Mouse (Mus musculus): ENCODE measurements at regions not wholly inside any gene's neighbourhood (a gene's known extent, or its start where the extent isn't known, plus 50 kb on each side); places are given as distances from the start of the nearest gene placed in this dataset.

- Histone ChIP-seq H3K4me1 (ENCODE audit: control insufficient read depth, insufficient read depth, low read length) (no peaks in the 10 kb centered on the region), H3K4me3 (replicated peaks; ENCODE audit: insufficient read depth, low read depth, low read length) (no peak overlapping the region), H3K27me3 (ENCODE audit: control insufficient read depth, insufficient read depth, low read length) (no peaks in the 10 kb centered on the region), H3K27ac (ENCODE audit: insufficient read depth, low read length) (no peak overlapping the region)
- WGBS, result 47% methylated on average over 1 of the region's 1 CpGs
- no peak for DNase-seq
- TF ChIP-seq CTCF (IDR thresholded peaks at IDR 0.05; ENCODE audit: borderline replicate concordance, insufficient read depth, low read depth, low read length), result no peak
- TF ChIP-seq POLR2A (IDR thresholded peaks at IDR 0.05; ENCODE audit: borderline replicate concordance, insufficient read depth, low read length), result no peak
Observed at GRCm38 (mm10) chr13:64594376-64594775, 96.8 kb upstream of the Fam240b start.

- Histone ChIP-seq H3K4me1 (ENCODE audit: control insufficient read depth, insufficient read depth, low read length) (no peaks in the 10 kb centered on the region), H3K27me3 (ENCODE audit: control insufficient read depth, insufficient read depth, low read length) (no peaks in the 10 kb centered on the region), H3K27ac (ENCODE audit: insufficient read depth, low read length) (no peak overlapping the region), H3K4me3 (replicated peaks; ENCODE audit: insufficient read depth, low read depth, low read length) (no peak overlapping the region)
- DNase-seq, result peak in 1 of 2 experiments; percentile 2
- TF ChIP-seq POLR2A (IDR thresholded peaks at IDR 0.05; ENCODE audit: borderline replicate concordance, insufficient read depth, low read length) (no peak), CTCF (IDR thresholded peaks at IDR 0.05; ENCODE audit: borderline replicate concordance, insufficient read depth, low read depth, low read length) (peak; percentile 40; the same call in 1 of the 2 replicates)
- 55% methylated on average over 2 of the region's 2 CpGs for WGBS
Observed at GRCm38 (mm10) chr13:64573711-64574110, 76.1 kb upstream of the Fam240b start.

- H3K4me1 ChIP-seq (ENCODE audit: control insufficient read depth, insufficient read depth, low read length), result no peaks in the 10 kb centered on the region
- no peak overlapping the region for H3K4me3 ChIP-seq (replicated peaks; ENCODE audit: insufficient read depth, low read depth, low read length)
- WGBS, result 71% methylated on average over 6 of the region's 6 CpGs
- DNase-seq, result no peak
- no peaks in the 10 kb centered on the region for H3K27me3 ChIP-seq (ENCODE audit: control insufficient read depth, insufficient read depth, low read length)
- no peak overlapping the region for H3K27ac ChIP-seq (ENCODE audit: insufficient read depth, low read length)
- TF ChIP-seq POLR2A (IDR thresholded peaks at IDR 0.05; ENCODE audit: borderline replicate concordance, insufficient read depth, low read length), result no peak
- no peak for TF ChIP-seq CTCF (IDR thresholded peaks at IDR 0.05; ENCODE audit: borderline replicate concordance, insufficient read depth, low read depth, low read length)
Observed at GRCm38 (mm10) chr13:64568876-64569275, 71.3 kb upstream of the Fam240b start.

GRCm38 (mm10) chr13:64566966-64567708 lies 69.5 kb upstream of the Fam240b start:
- TF ChIP-seq POLR2A (IDR thresholded peaks at IDR 0.05; ENCODE audit: borderline replicate concordance, insufficient read depth, low read length) (no peak), CTCF (IDR thresholded peaks at IDR 0.05; ENCODE audit: borderline replicate concordance, insufficient read depth, low read depth, low read length) (no peak)
- H3K4me1 ChIP-seq (ENCODE audit: control insufficient read depth, insufficient read depth, low read length), result no peaks in the 10 kb centered on the region
- no peak overlapping the region for H3K27ac ChIP-seq (ENCODE audit: insufficient read depth, low read length)
- DNase-seq, result no peak
- H3K27me3 ChIP-seq (ENCODE audit: control insufficient read depth, insufficient read depth, low read length), result no peaks in the 10 kb centered on the region
- no peak overlapping the region for H3K4me3 ChIP-seq (replicated peaks; ENCODE audit: insufficient read depth, low read depth, low read length)
- 79% methylated on average over 2 of the region's 2 CpGs for WGBS

GRCm38 (mm10) chr13:64565791-64566190 lies 68.2 kb upstream of the Fam240b start:
- Histone ChIP-seq H3K4me3 (replicated peaks; ENCODE audit: insufficient read depth, low read depth, low read length) (no peak overlapping the region), H3K27ac (ENCODE audit: insufficient read depth, low read length) (no peak overlapping the region), H3K4me1 (ENCODE audit: control insufficient read depth, insufficient read depth, low read length) (no peaks in the 10 kb centered on the region), H3K27me3 (ENCODE audit: control insufficient read depth, insufficient read depth, low read length) (no peaks in the 10 kb centered on the region)
- TF ChIP-seq CTCF (IDR thresholded peaks at IDR 0.05; ENCODE audit: borderline replicate concordance, insufficient read depth, low read depth, low read length) (no peak), POLR2A (IDR thresholded peaks at IDR 0.05; ENCODE audit: borderline replicate concordance, insufficient read depth, low read length) (no peak)
- no peak for DNase-seq

Measured in cerebellum, adult 2 months (tissue).